Mouse (Mus musculus) CH12.LX (cell line): ENCODE data around the gene Gm44596.

Experiments
- CTCF ChIP-seq, 2 experiments: IDR thresholded peaks in 1 of 2; conservative IDR thresholded peaks in 1 of 2; 2 replicates each; pipeline ENCODE4 v1.5.1; 2011 to 2012; ENCODE audit warnings: low read depth in 2 of 2, low read length in 2 of 2, improper control_type of control experiment in 1 of 2, inconsistent platforms in 1 of 2, mild to moderate bottlenecking in 1 of 2, moderate library complexity in 1 of 2
- EP300 ChIP-seq: IDR thresholded peaks from 2 replicates; pipeline ENCODE4 v1.6.1; 2011; ENCODE audit warnings: low read length, improper control_type of control experiment
- ETS1 ChIP-seq: conservative IDR thresholded peaks from 2 replicates; pipeline ENCODE4 v1.6.1; 2012; ENCODE audit warnings: low read depth, mild to moderate bottlenecking, inconsistent platforms, low read length, improper control_type of control experiment, moderate library complexity
- SMC3 ChIP-seq: IDR thresholded peaks from 2 replicates; pipeline ENCODE4 v1.6.1; 2011; ENCODE audit warnings: low read depth, low read length, improper control_type of control experiment

GRCm38 (mm10) chr6:128341956-128342723 lies 33.2 kb upstream of the Gm44596 start:
- TF ChIP-seq SMC3, result no peak
- no peak for TF ChIP-seq CTCF (conservative IDR thresholded peaks at IDR 0.05 in 1 of 2, IDR thresholded peaks at IDR 0.05 in 1 of 2; ENCODE audit: low read depth in 2 of 2, low read length in 2 of 2)
- TF ChIP-seq ETS1, result no peak
- TF ChIP-seq EP300, result no peak
